Mouse (Mus musculus): ENCODE data around the gene Kirrel. TPM values are rescaled to one million over a fixed set of nuclear protein-coding genes. Genes with fewer than 3 reads are reported as not detected.

The Kirrel gene
- polyA plus RNA-seq, 1 experiment from 2014 or later = 10.2 TPM

GRCm38 (mm10) chr3:87194591-87194990 is 20.0 kb upstream of the Kirrel start:
- Histone ChIP-seq H3K27ac (ENCODE audit: low read depth, low read length) (no peak overlapping the region), H3K4me2 (ENCODE audit: low read depth, low read length, severe bottlenecking) (no peak overlapping the region), H3K4me3 (ENCODE audit: low read depth, low read length) (no peak overlapping the region), H3K36me3 (ENCODE audit: control insufficient read depth, insufficient read depth, low read length) (no peaks in the 10 kb centered on the region), H3K9ac (ENCODE audit: low read length) (no peak overlapping the region), H3K27me3 (ENCODE audit: control insufficient read depth, insufficient read depth, low read length) (no peaks in the 10 kb centered on the region), H3K4me1 (replicated peaks; ENCODE audit: control insufficient read depth, insufficient read depth, low read length) (no peaks in the 10 kb centered on the region), H3K9me3 (ENCODE audit: control insufficient read depth, low read length) (no peaks in the 10 kb centered on the region)
- no peak for ATAC-seq (replicated peaks; ENCODE audit: low FRiP score)
- 87% methylated on average over 2 of the region's 2 CpGs for WGBS
- DNase-seq (ENCODE audit: low spot score) = no peak

GRCm38 (mm10) chr3:87193756-87194155 is 19.2 kb upstream of the Kirrel start:
- no peaks in the 10 kb centered on the region for H3K9me3 ChIP-seq (ENCODE audit: control insufficient read depth, low read length)
- no peaks in the 10 kb centered on the region for H3K36me3 ChIP-seq (ENCODE audit: control insufficient read depth, insufficient read depth, low read length)
- H3K4me2 ChIP-seq (ENCODE audit: low read depth, low read length, severe bottlenecking) = no peak overlapping the region
- no peak overlapping the region for H3K27ac ChIP-seq (ENCODE audit: low read depth, low read length)
- DNase-seq (ENCODE audit: low spot score) (no peak), ATAC-seq (replicated peaks; ENCODE audit: low FRiP score) (no peak)
- WGBS = 43% methylated on average over 1 of the region's 1 CpGs
- no peaks in the 10 kb centered on the region for H3K27me3 ChIP-seq (ENCODE audit: control insufficient read depth, insufficient read depth, low read length)
- no peak overlapping the region for H3K4me3 ChIP-seq (ENCODE audit: low read depth, low read length)
- H3K9ac ChIP-seq (ENCODE audit: low read length) = no peak overlapping the region
- no peaks in the 10 kb centered on the region for H3K4me1 ChIP-seq (replicated peaks; ENCODE audit: control insufficient read depth, insufficient read depth, low read length)

GRCm38 (mm10) chr3:87193352-87193751 is 18.8 kb upstream of the Kirrel start:
- Histone ChIP-seq H3K27me3 (ENCODE audit: control insufficient read depth, insufficient read depth, low read length) (no peaks in the 10 kb centered on the region), H3K4me1 (replicated peaks; ENCODE audit: control insufficient read depth, insufficient read depth, low read length) (no peaks in the 10 kb centered on the region), H3K4me2 (ENCODE audit: low read depth, low read length, severe bottlenecking) (no peak overlapping the region), H3K36me3 (ENCODE audit: control insufficient read depth, insufficient read depth, low read length) (no peaks in the 10 kb centered on the region), H3K4me3 (ENCODE audit: low read depth, low read length) (no peak overlapping the region), H3K9ac (ENCODE audit: low read length) (no peak overlapping the region), H3K9me3 (ENCODE audit: control insufficient read depth, low read length) (no peaks in the 10 kb centered on the region), H3K27ac (ENCODE audit: low read depth, low read length) (no peak overlapping the region)
- 79% methylated on average over 6 of the region's 6 CpGs for WGBS
- ATAC-seq (replicated peaks; ENCODE audit: low FRiP score) (no peak), DNase-seq (ENCODE audit: low spot score) (no peak)

GRCm38 (mm10) chr3:87176687-87177086 is 2.1 kb upstream of the Kirrel start:
- DNase-seq (ENCODE audit: low spot score) (peak; percentile 16), ATAC-seq (replicated peaks; ENCODE audit: low FRiP score) (no peak)
- WGBS = 75% methylated on average over 4 of the region's 4 CpGs
- H3K27me3 ChIP-seq (ENCODE audit: control insufficient read depth, insufficient read depth, low read length) = no peaks in the 10 kb centered on the region
- no peak overlapping the region for H3K9ac ChIP-seq (ENCODE audit: low read length)
- no peaks in the 10 kb centered on the region for H3K36me3 ChIP-seq (ENCODE audit: control insufficient read depth, insufficient read depth, low read length)
- no peak overlapping the region for H3K27ac ChIP-seq (ENCODE audit: low read depth, low read length)
- no peak overlapping the region for H3K4me3 ChIP-seq (ENCODE audit: low read depth, low read length)
- peaks cover 5% of the 10 kb centered on the region for H3K4me1 ChIP-seq (replicated peaks; ENCODE audit: control insufficient read depth, insufficient read depth, low read length)
- no peak overlapping the region for H3K4me2 ChIP-seq (ENCODE audit: low read depth, low read length, severe bottlenecking)
- no peaks in the 10 kb centered on the region for H3K9me3 ChIP-seq (ENCODE audit: control insufficient read depth, low read length)

- DNase-seq (ENCODE audit: low spot score) (peak; percentile 50), ATAC-seq (replicated peaks; ENCODE audit: low FRiP score) (no peak)
- no peak overlapping the region for H3K9ac ChIP-seq (ENCODE audit: low read length)
- H3K27ac ChIP-seq (ENCODE audit: low read depth, low read length) = peak overlapping the region; percentile 9; the same call in 1 of the 2 replicates
- no peaks in the 10 kb centered on the region for H3K36me3 ChIP-seq (ENCODE audit: control insufficient read depth, insufficient read depth, low read length)
- H3K4me2 ChIP-seq (ENCODE audit: low read depth, low read length, severe bottlenecking) = no peak overlapping the region
- no peaks in the 10 kb centered on the region for H3K27me3 ChIP-seq (ENCODE audit: control insufficient read depth, insufficient read depth, low read length)
- H3K4me3 ChIP-seq (ENCODE audit: low read depth, low read length) = no peak overlapping the region
- 52% methylated on average over 3 of the region's 3 CpGs for WGBS
- H3K9me3 ChIP-seq (ENCODE audit: control insufficient read depth, low read length) = no peaks in the 10 kb centered on the region
- peaks cover 12% of the 10 kb centered on the region for H3K4me1 ChIP-seq (replicated peaks; ENCODE audit: control insufficient read depth, insufficient read depth, low read length)
Observed at GRCm38 (mm10) chr3:87175438-87175815, 880 bp upstream of the Kirrel start.

- no peaks in the 10 kb centered on the region for H3K27me3 ChIP-seq (ENCODE audit: control insufficient read depth, insufficient read depth, low read length)
- H3K4me1 ChIP-seq (replicated peaks; ENCODE audit: control insufficient read depth, insufficient read depth, low read length) = peaks cover 13% of the 10 kb centered on the region
- peak overlapping the region; percentile 90 for H3K9ac ChIP-seq (ENCODE audit: low read length)
- peak overlapping the region; percentile 61 for H3K4me2 ChIP-seq (ENCODE audit: low read depth, low read length, severe bottlenecking)
- 2% methylated on average over 24 of the region's 25 CpGs for WGBS
- H3K27ac ChIP-seq (ENCODE audit: low read depth, low read length) = peak overlapping the region; percentile 72; the same call in 1 of the 2 replicates
- DNase-seq (ENCODE audit: low spot score) (no peak), ATAC-seq (replicated peaks; ENCODE audit: low FRiP score) (no peak)
- no peaks in the 10 kb centered on the region for H3K36me3 ChIP-seq (ENCODE audit: control insufficient read depth, insufficient read depth, low read length)
- H3K4me3 ChIP-seq (ENCODE audit: low read depth, low read length) = peak overlapping the region; percentile 53
- no peaks in the 10 kb centered on the region for H3K9me3 ChIP-seq (ENCODE audit: control insufficient read depth, low read length)
Observed at GRCm38 (mm10) chr3:87174769-87175437, 356 bp upstream of the Kirrel start.

- Histone ChIP-seq H3K36me3 (ENCODE audit: control insufficient read depth, insufficient read depth, low read length) (no peaks in the 10 kb centered on the region), H3K9me3 (ENCODE audit: control insufficient read depth, low read length) (no peaks in the 10 kb centered on the region), H3K9ac (ENCODE audit: low read length) (peak overlapping the region; percentile 90), H3K27me3 (ENCODE audit: control insufficient read depth, insufficient read depth, low read length) (no peaks in the 10 kb centered on the region), H3K4me2 (ENCODE audit: low read depth, low read length, severe bottlenecking) (peak overlapping the region; percentile 61), H3K27ac (ENCODE audit: low read depth, low read length) (peak overlapping the region; percentile 72), H3K4me3 (ENCODE audit: low read depth, low read length) (peak overlapping the region; percentile 53), H3K4me1 (replicated peaks; ENCODE audit: control insufficient read depth, insufficient read depth, low read length) (peaks cover 15% of the 10 kb centered on the region)
- 0% methylated on average over 8 of the region's 8 CpGs for WGBS
- DNase-seq (ENCODE audit: low spot score) = peak; percentile 54
- no peak for ATAC-seq (replicated peaks; ENCODE audit: low FRiP score)
Observed at GRCm38 (mm10) chr3:87173486-87174085, 961 bp downstream of the Kirrel start.

- Histone ChIP-seq H3K9ac (ENCODE audit: low read length) (peak overlapping the region; percentile 90), H3K4me3 (ENCODE audit: low read depth, low read length) (peak overlapping the region; percentile 53), H3K9me3 (ENCODE audit: control insufficient read depth, low read length) (no peaks in the 10 kb centered on the region), H3K4me1 (replicated peaks; ENCODE audit: control insufficient read depth, insufficient read depth, low read length) (peaks cover 16% of the 10 kb centered on the region), H3K27me3 (ENCODE audit: control insufficient read depth, insufficient read depth, low read length) (no peaks in the 10 kb centered on the region), H3K36me3 (ENCODE audit: control insufficient read depth, insufficient read depth, low read length) (no peaks in the 10 kb centered on the region), H3K4me2 (ENCODE audit: low read depth, low read length, severe bottlenecking) (peak overlapping the region; percentile 61), H3K27ac (ENCODE audit: low read depth, low read length) (peak overlapping the region; percentile 58; the same call in 1 of the 2 replicates)
- ATAC-seq (replicated peaks; ENCODE audit: low FRiP score) (0 out of 2 replicates have a peak, but pooled peaks have one; percentile 22), DNase-seq (ENCODE audit: low spot score) (no peak)
- WGBS = 0% methylated on average over 2 of the region's 2 CpGs
Observed at GRCm38 (mm10) chr3:87173103-87173444, 1.5 kb downstream of the Kirrel start.

Measured in forebrain, embryonic 11.5 days (tissue).